Mouse (Mus musculus) cerebellum, adult 2 months (tissue): Measurements from ENCODE around the gene Tmem108. TPM values are rescaled to one million over a fixed set of nuclear protein-coding genes. Genes with fewer than 3 reads are reported as not detected.

Source experiments
- DNase-seq, 2 experiments: peaks; one replicate each; pipeline ENCODE4 v3.0.0; 2021
- H3K27ac ChIP-seq: fragments of 200-500 bp; 2 replicates; pipeline ENCODE4 v1.5.1; 2012; ENCODE audit warnings: low read length, control low read depth, inconsistent platforms; ENCODE audit not compliant: insufficient read depth
- H3K27me3 ChIP-seq: fragments of 200-500 bp; 2 replicates; pipeline ENCODE4 v1.6.1; 2012; ENCODE audit warnings: inconsistent platforms, mild to moderate bottlenecking, low read length, moderate library complexity; ENCODE audit not compliant: control insufficient read depth, insufficient read depth
- H3K4me1 ChIP-seq: fragments of 200-500 bp; 2 replicates; pipeline ENCODE4 v1.6.1; 2011; ENCODE audit warnings: low read length; ENCODE audit not compliant: control insufficient read depth, insufficient read depth
- H3K4me3 ChIP-seq: fragments of 200-500 bp; replicated peaks from 2 replicates; pipeline ENCODE3; 2011; ENCODE audit warnings: mild to moderate bottlenecking, low read depth, low read length, control low read depth; ENCODE audit not compliant: insufficient read depth
- CTCF ChIP-seq: fragments of 200-500 bp; IDR thresholded peaks from 2 replicates; pipeline ENCODE4 v1.5.1; 2011; ENCODE audit warnings: low read depth, mild to moderate bottlenecking, control low read depth, low read length, moderate library complexity, borderline replicate concordance; ENCODE audit not compliant: insufficient read depth
- POLR2A ChIP-seq: fragments of 200-500 bp; IDR thresholded peaks from 2 replicates; pipeline ENCODE4 v1.6.1; 2011; ENCODE audit warnings: low read length, control low read depth, borderline replicate concordance; ENCODE audit not compliant: insufficient read depth
- WGBS: fragments of 180-500 bp; shearing (Covaris S2); methylation state at CpG from one replicate; pipeline ENCODE4 v1.1.7; 2018; 5-methylcytosine and 5-hydroxymethylcytosine counted together
- polyA plus RNA-seq: library from polyadenylated mRNA; depleted of rRNA; stranded (reverse); fragments of >200 nt; gene quantifications from 2 replicates; pipeline ENCODE4 v1.2.3, GENCODE M21; 2012

Tmem108 gene
- polyA plus RNA-seq, 1 experiment = 32.3 TPM

GRCm38 (mm10) chr9:103761151-103761571 is 476 bp downstream of the Tmem108 start:
- H3K4me1 ChIP-seq = peaks cover 11% of the 10 kb centered on the region; the same call in 1 of the 2 replicates
- under 1% methylated on average over 30 of the region's 30 CpGs for WGBS
- peak overlapping the region; percentile 75 for H3K4me3 ChIP-seq
- DNase-seq = no peak
- H3K27ac ChIP-seq = peak overlapping the region; percentile 76
- no peaks in the 10 kb centered on the region for H3K27me3 ChIP-seq
- no peak for TF ChIP-seq CTCF
- no peak for TF ChIP-seq POLR2A

- H3K27me3 ChIP-seq = no peaks in the 10 kb centered on the region
- H3K4me3 ChIP-seq = peak overlapping the region; percentile 75
- 20% methylated on average over 8 of the region's 8 CpGs for WGBS
- peaks cover 12% of the 10 kb centered on the region; the same call in 1 of the 2 replicates for H3K4me1 ChIP-seq
- no peak overlapping the region for H3K27ac ChIP-seq
- TF ChIP-seq POLR2A = no peak
- TF ChIP-seq CTCF = no peak
- DNase-seq = peak in 1 of 2 experiments; percentile 26
These were observed 1.3 kb downstream of the Tmem108 start for GRCm38 (mm10) chr9:103760356-103760755.

GRCm38 (mm10) chr9:103759829-103760228 is 1.8 kb downstream of the Tmem108 start:
- Histone ChIP-seq H3K27me3 (no peaks in the 10 kb centered on the region), H3K4me3 (peak overlapping the region; percentile 67), H3K4me1 (peaks cover 15% of the 10 kb centered on the region; the same call in 1 of the 2 replicates), H3K27ac (peak overlapping the region; percentile 38; the same call in 1 of the 2 replicates)
- WGBS = 16% methylated on average over 9 of the region's 9 CpGs
- peak in 1 of 2 experiments; percentile 25 for DNase-seq
- TF ChIP-seq POLR2A (no peak), CTCF (no peak)

GRCm38 (mm10) chr9:103758930-103759695 is 2.5 kb downstream of the Tmem108 start:
- DNase-seq = peak; percentile 92
- no peak for TF ChIP-seq POLR2A
- TF ChIP-seq CTCF = peak; percentile 93
- Histone ChIP-seq H3K4me3 (peak overlapping the region; percentile 69), H3K27me3 (no peaks in the 10 kb centered on the region), H3K4me1 (peaks cover 15% of the 10 kb centered on the region; the same call in 1 of the 2 replicates), H3K27ac (peak overlapping the region; percentile 82)
- WGBS = 4% methylated on average over 20 of the region's 20 CpGs

- DNase-seq = no peak
- Histone ChIP-seq H3K27ac (no peak overlapping the region), H3K4me1 (peaks cover 15% of the 10 kb centered on the region), H3K4me3 (peak overlapping the region; percentile 40), H3K27me3 (no peaks in the 10 kb centered on the region)
- 60% methylated on average over 7 of the region's 7 CpGs for WGBS
- TF ChIP-seq CTCF = no peak
These were observed 3.4 kb downstream of the Tmem108 start for GRCm38 (mm10) chr9:103758246-103758645.

GRCm38 (mm10) chr9:103752618-103753017 is 9.0 kb downstream of the Tmem108 start:
- Histone ChIP-seq H3K4me1 (peaks cover 17% of the 10 kb centered on the region), H3K4me3 (no peak overlapping the region), H3K27me3 (no peaks in the 10 kb centered on the region), H3K27ac (no peak overlapping the region)
- no peak for DNase-seq
- TF ChIP-seq POLR2A (no peak), CTCF (no peak)
- 93% methylated on average over 10 of the region's 10 CpGs for whole genome bisulfite sequencing

- 69% methylated on average over 9 of the region's 9 CpGs for WGBS
- no peak overlapping the region for H3K27ac ChIP-seq
- no peak for TF ChIP-seq POLR2A
- H3K4me1 ChIP-seq = peaks cover 16% of the 10 kb centered on the region
- H3K27me3 ChIP-seq = no peaks in the 10 kb centered on the region
- no peak overlapping the region for H3K4me3 ChIP-seq
- no peak for DNase-seq
These were observed 10.1 kb downstream of the Tmem108 start for GRCm38 (mm10) chr9:103751568-103751967.

- WGBS = 73% methylated on average over 9 of the region's 9 CpGs
- DNase-seq = no peak
- H3K4me1 ChIP-seq = peaks cover 16% of the 10 kb centered on the region
- no peaks in the 10 kb centered on the region for H3K27me3 ChIP-seq
- no peak overlapping the region for H3K4me3 ChIP-seq
- H3K27ac ChIP-seq = no peak overlapping the region
- TF ChIP-seq CTCF (no peak), POLR2A (no peak)
These were observed 11.1 kb downstream of the Tmem108 start for GRCm38 (mm10) chr9:103750491-103750890.
